In genomic region chr5:147086816-147087215, GRCm38 (mm10) we compare ENCODE assay signal across 16 mouse cellular contexts. TPM values are rescaled to one million over a fixed set of nuclear protein-coding genes. Genes with fewer than 3 reads are reported as not detected.
DNase-seq lines count a peak whose midpoint lies in the region.
"Had no signal": no experiment of that assay in that cellular context is flagged by ENCODE, and none has a peak within 500 bp of the region (broad histone marks: within the 10 kb centered on the region; RNA-seq: fewer than 3 reads in every experiment).

No protein-coding gene starts in this region.

- peak; percentile 34 for DNase-seq in adrenal gland, postnatal 14 days
- DNase-seq in adrenal gland, postnatal 10 days: no peak
- peak; percentile 36 for DNase-seq in cerebellum, adult 9-11 months
- DNase-seq in cerebellum, adult 8-10 months: no peak
- peak; percentile 53 for DNase-seq in R1 (ENCODE audit: low read depth, low spot score)
- DNase-seq in left cerebral cortex, adult 9 months (ENCODE audit: low spot score in 2 of 2): no peak
- DNase-seq: B cell, adult 2 months; cerebellum, adult 11 months; cerebellum, postnatal 10 days; gastrocnemius, postnatal 10 days; gastrocnemius, postnatal 36 days; heart, adult 2 months; heart, postnatal 14 days; heart, postnatal 4 days; kidney, adult 18-20 months; kidney, adult 9 months had no signal

RNA-seq across cellular contexts. Expression of gene Polr1d, which starts 10.0 kb away (rescaled TPM):
- total RNA-seq in adrenal gland, postnatal 14 days (2021): 137 and 144 TPM in 2 replicates
- total RNA-seq in adrenal gland, postnatal 10 days (2021): 100 to 1,000 TPM; 145 to 159 TPM

RNA-seq across cellular contexts. Expression of gene Lnx2, which starts 10.4 kb away (rescaled TPM):
- 18.5 and 18.8 TPM in 2 replicates for total RNA-seq in adrenal gland, postnatal 14 days (2021)
- 10 to 100 TPM; 17.0 to 18.3 TPM for total RNA-seq in adrenal gland, postnatal 10 days (2021)

Comparison
In these comparisons a context has a peak if more than half of its experiments do, and no peak if none do; other contexts are left out.
1. DNase-seq: peak in adrenal gland, postnatal 14 days (single experiment), cerebellum, adult 9-11 months (single experiment) and R1 (single experiment); none in adrenal gland, postnatal 10 days (single experiment), cerebellum, adult 8-10 months (single experiment) and left cerebral cortex, adult 9 months (0 of 2).